Mouse (Mus musculus): ENCODE data around the gene Gna15.

DNA sequence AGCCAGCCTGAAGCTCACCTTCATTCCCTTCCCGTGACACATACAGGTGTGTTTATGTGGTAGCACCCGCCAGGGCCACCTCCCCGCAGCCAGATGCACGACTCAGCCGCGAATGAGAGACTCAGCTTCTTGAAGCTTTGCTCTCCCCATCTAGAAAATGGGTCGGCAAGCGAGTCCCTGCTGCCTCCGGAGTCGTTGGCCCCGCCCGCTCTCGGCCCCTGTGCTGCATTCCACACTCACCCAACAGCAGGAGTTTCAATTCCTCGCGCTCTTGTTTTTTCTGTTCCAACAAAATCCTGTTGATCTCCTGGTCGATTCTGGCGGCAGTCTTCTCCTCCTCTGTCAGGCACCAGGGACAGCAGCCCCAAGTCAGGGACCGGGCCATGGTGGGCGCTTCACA is 455 bp downstream of the Gna15 start:
- TF ChIP-seq POLR2A (IDR thresholded peaks at IDR 0.05; ENCODE audit: borderline replicate concordance, extremely low read depth, insufficient read depth, insufficient read length, poor library complexity, severe bottlenecking) (no peak), CTCF (IDR thresholded peaks at IDR 0.05; ENCODE audit: borderline replicate concordance, extremely low read depth, insufficient read depth, insufficient read length) (no peak)
